Mouse (Mus musculus): Measurements from ENCODE around the gene Dgki.

- TF ChIP-seq CTCF (IDR thresholded peaks at IDR 0.05; ENCODE audit: low read depth, low read length) (no peak), POLR2AphosphoS5 (IDR thresholded peaks at IDR 0.05; ENCODE audit: insufficient replicate concordance, low read depth, low read length) (no peak), GATA2 (IDR thresholded peaks at IDR 0.05; ENCODE audit: borderline replicate concordance, low read depth, low read length) (no peak), GATA1 (IDR thresholded peaks at IDR 0.05; ENCODE audit: borderline replicate concordance, low read length) (no peak)
Observed at GRCm38 (mm10) chr6:37143867-37144163, 156.2 kb downstream of the Dgki start.
